Mouse (Mus musculus) limb, embryonic 14.5 days (tissue): ENCODE results near the gene Nub1. TPM values are rescaled to one million over a fixed set of nuclear protein-coding genes. Genes with fewer than 3 reads are reported as not detected.
"Not testable (repeated sequence)": the region's sequence is repeated elsewhere in the genome, so short reads cannot be mapped to it uniquely, and the experiment has no call there.

Experiments
- ATAC-seq: fragments of 200-750 bp; cut with Nextera tagmentation; 2 replicates; pipeline ENCODE4 v1.8.0; 2017; ENCODE audit warnings: low read depth, moderate number of reproducible peaks, moderate TSS enrichment; ENCODE audit not compliant: low FRiP score
- DNase-seq: peaks from one replicate; pipeline ENCODE4 v3.0.0-alpha.2; 2015; ENCODE audit warnings: low spot score
- H3K27ac ChIP-seq: fragments of 300-500 bp; sonication (generic); replicated peaks from 2 replicates; pipeline ENCODE4 v1.5.1; 2014; ENCODE audit warnings: low read depth, mild to moderate bottlenecking, low read length, moderate library complexity, mixed read lengths
- H3K27me3 ChIP-seq: fragments of 300-500 bp; sonication (generic); 2 replicates; pipeline ENCODE4 v1.6.1; 2014; ENCODE audit warnings: low read length, mixed read lengths; ENCODE audit not compliant: control insufficient read depth, insufficient read depth
- H3K36me3 ChIP-seq: fragments of 300-500 bp; sonication (generic); 2 replicates; pipeline ENCODE4 v1.6.1; 2014; ENCODE audit warnings: mild to moderate bottlenecking, low read length, moderate library complexity, mixed read lengths; ENCODE audit not compliant: control insufficient read depth, insufficient read depth
- H3K4me1 ChIP-seq: fragments of 300-500 bp; sonication (generic); 2 replicates; pipeline ENCODE4 v1.6.1; 2014; ENCODE audit warnings: antibody characterized with exemption, low read length, mixed read lengths; ENCODE audit not compliant: control insufficient read depth, insufficient read depth
- H3K4me2 ChIP-seq: fragments of 300-500 bp; sonication (generic); replicated peaks from 2 replicates; pipeline ENCODE4 v1.6.1; 2014; ENCODE audit warnings: low read depth, mild to moderate bottlenecking, low read length, moderate library complexity; ENCODE audit not compliant: severe bottlenecking
- H3K4me3 ChIP-seq: fragments of 300-500 bp; sonication (generic); replicated peaks from 2 replicates; pipeline ENCODE4 v1.5.1; 2014; ENCODE audit warnings: low read length
- H3K9ac ChIP-seq: fragments of 300-500 bp; sonication (generic); 2 replicates; pipeline ENCODE4 v1.6.1; 2014; ENCODE audit warnings: mild to moderate bottlenecking, low read depth, low read length, moderate library complexity; ENCODE audit not compliant: severe bottlenecking
- H3K9me3 ChIP-seq: fragments of 300-500 bp; sonication (generic); 2 replicates; pipeline ENCODE4 v1.6.1; 2016; ENCODE audit warnings: low read length; ENCODE audit not compliant: control insufficient read depth
- POLR2A ChIP-seq: fragments of 200-500 bp; IDR thresholded peaks from 2 replicates; pipeline ENCODE4 v1.8.0; 2012; ENCODE audit warnings: inconsistent platforms, mild to moderate bottlenecking, moderate library complexity, borderline replicate concordance; ENCODE audit not compliant: insufficient read depth, insufficient read length; ENCODE audit errors: extremely low read depth
- WGBS: fragments of 180-500 bp; shearing (Covaris S2); extraction: QIAGEN DNeasy Blood & Tissue Kit; methylation state at CpG from one replicate; pipeline ENCODE4 v1.1.7; 2014; 5-methylcytosine and 5-hydroxymethylcytosine counted together
- polyA plus RNA-seq, 2 experiments: library from polyadenylated mRNA; depleted of rRNA in 1 of 2; stranded (reverse) in 1 of 2; unstranded in 1 of 2; fragments of >200 nt; fragmentation: Nextera tagmentation in 1 of 2; extraction: Ambion mirVana in 1 of 2; gene quantifications; 2 replicates each; pipeline versions ENCODE4 v1.2.1 to v1.2.3; 2012 to 2014

Nub1 gene
- polyA plus RNA-seq, 2 experiments, result 33.4 to 39.4 TPM

GRCm38 (mm10) chr5:24681436-24681835 is 3.9 kb upstream of the Nub1 start:
- Histone ChIP-seq H3K27ac (no peak overlapping the region), H3K36me3 (no peaks in the 10 kb centered on the region), H3K9ac (no peak overlapping the region), H3K4me2 (no peak overlapping the region), H3K4me3 (no peak overlapping the region), H3K9me3 (no peaks in the 10 kb centered on the region), H3K27me3 (no peaks in the 10 kb centered on the region), H3K4me1 (peaks cover under 1% of the 10 kb centered on the region; the same call in 1 of the 2 replicates)
- WGBS, result 52% methylated on average over 1 of the region's 1 CpGs
- DNase-seq (no peak), ATAC-seq (no peak)
- TF ChIP-seq POLR2A, result no peak

- no peak for TF ChIP-seq POLR2A
- peak overlapping the region; percentile 88 for H3K27ac ChIP-seq
- DNase-seq (peak; percentile 4), ATAC-seq (peak; percentile 10; the same call in 1 of the 2 replicates)
- H3K4me3 ChIP-seq, result peak overlapping the region; percentile 96
- WGBS, result 25% methylated on average over 16 of the region's 16 CpGs
- H3K9me3 ChIP-seq, result no peaks in the 10 kb centered on the region
- H3K9ac ChIP-seq, result peak overlapping the region; percentile 42
- peaks cover 7% of the 10 kb centered on the region for H3K36me3 ChIP-seq
- peak overlapping the region; percentile 49 for H3K4me2 ChIP-seq
- H3K4me1 ChIP-seq, result peaks cover 3% of the 10 kb centered on the region; the same call in 1 of the 2 replicates
- H3K27me3 ChIP-seq, result no peaks in the 10 kb centered on the region
Observed at GRCm38 (mm10) chr5:24684578-24685365, 560 bp upstream of the Nub1 start.

- no peak for ATAC-seq
- Histone ChIP-seq H3K4me3 (peak overlapping the region; percentile 96), H3K36me3 (peaks cover 18% of the 10 kb centered on the region), H3K9me3 (no peaks in the 10 kb centered on the region), H3K9ac (peak overlapping the region; percentile 72), H3K4me2 (peak overlapping the region; percentile 63), H3K4me1 (peaks cover 3% of the 10 kb centered on the region; the same call in 1 of the 2 replicates), H3K27me3 (no peaks in the 10 kb centered on the region), H3K27ac (peak overlapping the region; percentile 76)
- peak; percentile 38 for DNase-seq
- TF ChIP-seq POLR2A, result 0 out of 2 replicates have a peak, but pooled peaks have one; percentile 5
- under 1% methylated on average over 15 of the region's 15 CpGs for WGBS
Observed at GRCm38 (mm10) chr5:24686176-24686575, 844 bp downstream of the Nub1 start.

GRCm38 (mm10) chr5:24686671-24687420 is 1.5 kb downstream of the Nub1 start:
- not testable (repeated sequence) for H3K27me3 ChIP-seq, DNase-seq, H3K9me3 ChIP-seq, ATAC-seq, H3K4me1 ChIP-seq
- H3K4me2 ChIP-seq, result peak overlapping the region; percentile 63
- H3K9ac ChIP-seq, result peak overlapping the region; percentile 72
- peak overlapping the region; percentile 76; the same call in 1 of the 2 replicates for H3K27ac ChIP-seq
- WGBS, result 80% methylated on average over 16 of the region's 16 CpGs
- H3K4me3 ChIP-seq, result peak overlapping the region; percentile 96
- peaks cover 25% of the 10 kb centered on the region for H3K36me3 ChIP-seq

- ATAC-seq (no peak), DNase-seq (no peak)
- no peak for TF ChIP-seq POLR2A
- H3K4me2 ChIP-seq, result no peak overlapping the region
- H3K9ac ChIP-seq, result no peak overlapping the region
- H3K36me3 ChIP-seq, result peaks cover 33% of the 10 kb centered on the region
- H3K4me1 ChIP-seq, result peaks cover 3% of the 10 kb centered on the region; the same call in 1 of the 2 replicates
- H3K4me3 ChIP-seq, result no peak overlapping the region
- no peaks in the 10 kb centered on the region for H3K9me3 ChIP-seq
- no peak overlapping the region for H3K27ac ChIP-seq
- WGBS, result 63% methylated on average over 1 of the region's 1 CpGs
- no peaks in the 10 kb centered on the region for H3K27me3 ChIP-seq
Observed at GRCm38 (mm10) chr5:24687696-24688095, 2.4 kb downstream of the Nub1 start.
